Mouse (Mus musculus) adrenal gland, postnatal 4 days (tissue): ENCODE measurements around the gene Fcho2. TPM values are rescaled to one million over a fixed set of nuclear protein-coding genes. Genes with fewer than 3 reads are reported as not detected.

Experiments
- DNase-seq, 2 experiments: peaks; one replicate each; pipeline ENCODE4 v3.0.0; 2021 to 2022; ENCODE audit warnings: low spot score in 2 of 2, mixed read lengths in 2 of 2
- total RNA-seq, 2 experiments: library from RNA; stranded (reverse); gene quantifications; 2 replicates each; pipeline ENCODE4 v1.2.3; 2021

Gene Fcho2
- total RNA-seq, 2 experiments from 2014 or later: 56.8 to 66.9 TPM

DNA sequence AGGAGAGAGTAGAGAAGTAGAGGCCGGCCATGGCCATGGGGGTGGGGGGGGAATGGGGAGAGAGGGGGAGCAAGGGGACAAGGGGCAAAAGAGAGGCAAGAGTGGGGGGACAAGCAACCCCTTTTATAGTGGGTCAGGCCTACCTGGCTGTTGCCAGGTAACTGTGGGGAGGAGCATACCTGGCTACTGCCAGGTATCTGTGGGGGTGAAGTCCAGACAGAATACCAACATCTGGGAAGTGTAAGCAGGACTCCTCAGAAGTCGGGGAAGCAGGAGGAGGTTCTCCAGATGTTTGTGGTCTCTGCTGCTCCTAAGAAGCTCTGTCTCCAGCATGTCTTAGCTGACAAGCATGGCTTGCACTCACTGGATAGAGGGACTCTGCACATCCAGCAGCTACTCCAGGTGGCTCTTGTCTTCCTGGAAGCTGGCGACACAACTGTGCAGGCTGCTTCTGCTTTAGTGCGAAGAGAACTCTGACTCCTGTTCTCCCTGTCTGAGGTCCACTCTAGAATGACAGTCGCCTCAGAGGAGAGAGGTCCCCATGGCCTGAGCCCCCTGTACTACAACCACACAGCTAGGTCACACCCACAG lies 134.7 kb downstream of the Fcho2 start:
- no peak for DNase-seq

DNA sequence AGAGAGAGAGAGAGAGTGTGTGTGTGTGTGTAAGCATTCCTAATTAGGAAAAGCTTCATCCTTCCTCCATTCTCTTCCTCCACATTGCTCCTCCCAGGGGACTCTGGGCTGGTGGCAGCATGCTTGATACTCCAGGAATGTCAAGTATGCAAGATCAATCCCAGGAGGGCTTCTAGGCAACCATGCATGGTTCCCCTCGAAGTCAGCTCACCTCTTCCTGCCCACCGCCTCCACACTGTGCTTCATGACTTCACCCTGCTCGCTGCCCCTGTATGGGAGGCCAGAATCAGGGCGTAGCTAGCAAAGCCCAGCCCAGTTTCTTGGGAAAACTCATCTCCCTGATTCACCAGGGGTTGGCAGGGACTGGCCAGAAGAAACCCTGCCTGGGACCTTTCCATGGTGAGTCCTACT lies 135.6 kb downstream of the Fcho2 start:
- DNase-seq: no peak

DNA sequence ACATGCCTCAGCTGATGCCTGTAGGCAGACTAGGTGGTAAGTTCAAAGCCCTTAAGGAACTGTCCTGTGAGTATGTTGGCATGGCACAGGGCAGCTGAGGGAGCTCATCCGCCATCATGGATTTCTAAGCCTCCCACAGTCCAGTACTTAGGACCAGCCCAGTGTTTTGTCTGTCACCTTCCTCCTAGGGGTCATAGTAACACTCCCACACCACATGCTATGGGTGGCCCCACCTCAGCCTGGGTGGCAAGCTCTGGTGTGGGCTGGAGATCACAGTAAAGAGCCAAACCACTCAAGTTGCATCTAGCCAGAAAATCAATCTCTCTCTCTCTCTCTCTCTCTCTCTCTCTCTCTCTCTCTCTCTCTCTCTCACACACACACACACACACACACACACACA lies 136.0 kb downstream of the Fcho2 start:
- no peak for DNase-seq

DNA sequence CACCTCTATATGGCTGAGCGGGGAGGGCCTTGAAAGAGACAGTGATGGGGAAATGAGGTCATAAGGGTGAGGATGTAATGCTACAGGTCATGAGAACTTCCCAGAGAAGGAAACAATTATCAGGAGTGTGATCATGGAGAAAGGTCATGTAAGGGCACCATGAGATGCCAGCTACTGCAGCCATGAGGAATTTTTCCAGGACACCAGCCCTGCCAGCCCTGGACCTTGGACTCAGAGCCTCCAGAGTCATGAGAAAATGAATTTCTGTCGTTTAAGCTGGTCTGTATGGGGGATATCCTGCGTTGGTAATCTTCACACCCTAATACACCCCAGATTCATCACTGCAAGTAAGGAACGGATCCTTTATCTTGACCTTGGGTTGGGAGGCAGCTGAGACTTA lies 141.3 kb downstream of the Fcho2 start:
- DNase-seq: no peak

Other genes starting within 250 kb of the Fcho2 start
- 10 to 100 TPM in 1 of 2 experiments, under 1 TPM in 1; 0.34 to 13.4 TPM for gene Tmem174, start 178.0 kb downstream of the Fcho2 start, total RNA-seq
- gene Tmem171, start 120.6 kb downstream of the Fcho2 start, total RNA-seq: 1 to 10 TPM in 1 of 2 experiments, under 1 TPM in 1; 0.54 to 2.5 TPM
- 100 to 1,000 TPM; 142 to 151 TPM for gene Tnpo1, start 110.9 kb upstream of the Fcho2 start, total RNA-seq
- not detected for gene 1700024P04Rik, start 169.1 kb upstream of the Fcho2 start, total RNA-seq